21 mouse cellular contexts compared by ENCODE assay signal in genomic region chrX:39189417-39189816, GRCm38 (mm10).
DNase-seq lines count a peak whose midpoint lies in the region; ATAC-seq and TF ChIP-seq lines count a peak whose summit lies in the region.
"Had no signal": no experiment of that assay in that cellular context is flagged by ENCODE, and none has a peak within 500 bp of the region (broad histone marks: within the 10 kb centered on the region; RNA-seq: fewer than 3 reads in every experiment).

No protein-coding gene starts in this region.

- H3K4me2 ChIP-seq in hindbrain, embryonic 12.5 days (replicated peaks): no peak overlapping the region
- H3K4me2 ChIP-seq: limb, embryonic 13.5 days; liver, embryonic 13.5 days; lung, embryonic 14.5 days had no signal

- 78% methylated on average over 3 of the region's 3 CpGs for WGBS in hindbrain, embryonic 12.5 days
- WGBS in thymus, adult 2 months: 93% methylated on average over 3 of the region's 3 CpGs

- H3K27me3 ChIP-seq in hindbrain, embryonic 12.5 days: no peaks in the 10 kb centered on the region
- no peaks in the 10 kb centered on the region for H3K27me3 ChIP-seq in thymus, adult 2 months (ENCODE audit: control insufficient read depth, insufficient read depth, low read length)
- H3K27me3 ChIP-seq: CH12.LX; limb, embryonic 13.5 days; liver, embryonic 13.5 days had no signal

- H3K27ac ChIP-seq in hindbrain, embryonic 12.5 days: no peak overlapping the region
- no peak overlapping the region for H3K27ac ChIP-seq in thymus, adult 2 months (ENCODE audit: control insufficient read depth, insufficient read depth, low read length)
- H3K27ac ChIP-seq: heart, embryonic 10.5 days; hindbrain, embryonic 10.5 days; limb, embryonic 13.5 days; liver, embryonic 13.5 days; stomach, postnatal 0 days had no signal

- TF ChIP-seq POLR2A in thymus, adult 2 months (IDR thresholded peaks at IDR 0.05; ENCODE audit: control insufficient read depth, extremely low read depth, insufficient read depth, low read length, poor library complexity): no peak

- no peak for TF ChIP-seq CTCF in thymus, adult 2 months (IDR thresholded peaks at IDR 0.05; ENCODE audit: borderline replicate concordance, control insufficient read depth, extremely low read depth, insufficient read depth, low read length, poor library complexity)

- intact Hi-C loops in left cerebral cortex, postnatal 4 days (cut with DNase I): no loop called here

- no peak overlapping the region for H3K4me3 ChIP-seq in hindbrain, embryonic 12.5 days
- no peak overlapping the region for H3K4me3 ChIP-seq in thymus, adult 2 months (ENCODE audit: control insufficient read depth, insufficient read depth, low read length)
- H3K4me3 ChIP-seq: heart, embryonic 10.5 days; hindbrain, embryonic 10.5 days; limb, embryonic 13.5 days; liver, embryonic 13.5 days had no signal

- no peaks in the 10 kb centered on the region for H3K4me1 ChIP-seq in hindbrain, embryonic 12.5 days
- H3K4me1 ChIP-seq in thymus, adult 2 months (replicated peaks; ENCODE audit: control insufficient read depth, insufficient read depth, low read length): no peaks in the 10 kb centered on the region
- H3K4me1 ChIP-seq: heart, embryonic 10.5 days; hindbrain, embryonic 10.5 days; limb, embryonic 13.5 days; liver, embryonic 13.5 days had no signal

- H3K9ac ChIP-seq in hindbrain, embryonic 12.5 days: no peak overlapping the region
- H3K9ac ChIP-seq: limb, embryonic 13.5 days; liver, embryonic 13.5 days; lung, embryonic 14.5 days had no signal

- ATAC-seq in hindbrain, embryonic 12.5 days (ENCODE audit: low FRiP score): no peak

- no peaks in the 10 kb centered on the region for H3K9me3 ChIP-seq in hindbrain, embryonic 12.5 days (replicated peaks)
- H3K9me3 ChIP-seq: heart, embryonic 10.5 days; hindbrain, embryonic 10.5 days; limb, embryonic 13.5 days; liver, embryonic 13.5 days had no signal

- peak; percentile 21 for DNase-seq in left cerebral cortex, adult 11 months (ENCODE audit: low spot score)
- no peak for DNase-seq in left cerebral cortex, postnatal 4 days
- peak; percentile 46 for DNase-seq in layer of hippocampus, adult 9-11 months
- DNase-seq in right cerebral cortex, adult 2 months (ENCODE audit: low spot score in 2 of 2): peak; percentile 16 to 19
- DNase-seq in thymus, adult 2 months: no peak
- DNase-seq in retina, postnatal 1 day: no peak
- DNase-seq: adrenal gland, postnatal 36 days; cerebellum, adult 18-20 months; cerebellum, postnatal 36 days; kidney, adult 2 months; kidney, postnatal 10 days; liver, embryonic 13.5 days; lung, embryonic 14.5 days; lung, postnatal 36 days; thymus, postnatal 25 days had no signal

- H3K36me3 ChIP-seq in hindbrain, embryonic 12.5 days: no peaks in the 10 kb centered on the region
- no peaks in the 10 kb centered on the region for H3K36me3 ChIP-seq in thymus, adult 2 months (ENCODE audit: control insufficient read depth, insufficient read depth, low read length)
- H3K36me3 ChIP-seq: heart, embryonic 10.5 days; hindbrain, embryonic 10.5 days; limb, embryonic 13.5 days; liver, embryonic 13.5 days had no signal

Comparison
In these comparisons a context has a peak if more than half of its experiments do, and no peak if none do; other contexts are left out.
1. DNase-seq: peak in left cerebral cortex, adult 11 months (single experiment), layer of hippocampus, adult 9-11 months (single experiment) and right cerebral cortex, adult 2 months (2 of 2); none in left cerebral cortex, postnatal 4 days (single experiment), thymus, adult 2 months (single experiment) and retina, postnatal 1 day (single experiment).